Mouse (Mus musculus) megakaryocyte-erythroid progenitor cell, adult 5-6 weeks (primary cell): Measurements from ENCODE around the gene B4galnt2. TPM values are rescaled to one million over a fixed set of nuclear protein-coding genes. Genes with fewer than 3 reads are reported as not detected.
A peak's percentile ranks its signal among the peaks of the same experiment; 100 is the strongest.
"Not testable (repeated sequence)": the region's sequence is repeated elsewhere in the genome, so short reads cannot be mapped to it uniquely, and the experiment has no call there.

Source experiments
- ATAC-seq: replicated peaks from 2 replicates; pipeline ENCODE4 v1.8.0; 2016; ENCODE audit warnings: mild to moderate bottlenecking, inconsistent platforms; ENCODE audit not compliant: severe bottlenecking, poor library complexity, low FRiP score, low TSS enrichment
- total RNA-seq, 2 experiments: library from RNA; stranded (forward) in 1 of 2; stranded (reverse) in 1 of 2; fragments of 200-1000, 215-1000 nt in 1 of 2; fragments of >200 nt in 1 of 2; fragmentation: Nextera tagmentation in 1 of 2; gene quantifications; 2 replicates each; pipeline ENCODE4 v1.2.3; 2014 to 2017

The B4galnt2 gene
- total RNA-seq, 2 experiments from 2014 or later = not detected

- ATAC-seq = no peak
Observed at GRCm38 (mm10) chr11:95907805-95908524, 6.7 kb downstream of the B4galnt2 start.

- ATAC-seq = no peak
Observed at GRCm38 (mm10) chr11:95904290-95904689, 10.4 kb downstream of the B4galnt2 start.

- ATAC-seq = peak; percentile 63
Observed at GRCm38 (mm10) chr11:95896446-95897179, 18.1 kb downstream of the B4galnt2 start.

- no peak for ATAC-seq
Observed at GRCm38 (mm10) chr11:95890462-95891051, 24.1 kb downstream of the B4galnt2 start.

- ATAC-seq = not testable (repeated sequence)
Observed at GRCm38 (mm10) chr11:95879861-95880260, 34.8 kb downstream of the B4galnt2 start.

- ATAC-seq = peak; percentile 63
Observed at GRCm38 (mm10) chr11:95876296-95876695, 38.4 kb downstream of the B4galnt2 start.

GRCm38 (mm10) chr11:95875804-95876203 lies 38.9 kb downstream of the B4galnt2 start:
- 0 out of 2 replicates have a peak, but pooled peaks have one; percentile 39 for ATAC-seq

- no peak for ATAC-seq
Observed at GRCm38 (mm10) chr11:95869918-95870470, 44.7 kb downstream of the B4galnt2 start.

- no peak for ATAC-seq
Observed at GRCm38 (mm10) chr11:95869442-95869841, 45.2 kb downstream of the B4galnt2 start.

GRCm38 (mm10) chr11:95861397-95861796 lies 53.3 kb downstream of the B4galnt2 start:
- ATAC-seq = no peak

GRCm38 (mm10) chr11:95860071-95860490 lies 54.6 kb downstream of the B4galnt2 start:
- peak; percentile 68 for ATAC-seq

GRCm38 (mm10) chr11:95859468-95859855 lies 55.2 kb downstream of the B4galnt2 start:
- peak; percentile 42 for ATAC-seq

- ATAC-seq = peak; percentile 91
Observed at GRCm38 (mm10) chr11:95858528-95859467, 55.9 kb downstream of the B4galnt2 start.

GRCm38 (mm10) chr11:95857716-95858527 lies 56.8 kb downstream of the B4galnt2 start:
- ATAC-seq = no peak

GRCm38 (mm10) chr11:95857306-95857705 lies 57.4 kb downstream of the B4galnt2 start:
- ATAC-seq = no peak

- ATAC-seq = no peak; the same call in 1 of the 2 replicates
Observed at GRCm38 (mm10) chr11:95853684-95854083, 61.0 kb downstream of the B4galnt2 start.

GRCm38 (mm10) chr11:95850898-95851297 lies 63.8 kb downstream of the B4galnt2 start:
- no peak for ATAC-seq

GRCm38 (mm10) chr11:95844935-95845334 lies 69.8 kb downstream of the B4galnt2 start:
- ATAC-seq = no peak
